Mouse (Mus musculus) midbrain, embryonic 16.5 days (tissue): Measurements from ENCODE around the gene Egln1. TPM values are rescaled to one million over a fixed set of nuclear protein-coding genes. Genes with fewer than 3 reads are reported as not detected.

Source experiments
- ATAC-seq: fragments of 200-750 bp; cut with Nextera tagmentation; 2 replicates; pipeline ENCODE4 v1.8.0; 2017; ENCODE audit warnings: moderate TSS enrichment
- H3K27ac ChIP-seq: fragments of 300-500 bp; sonication (generic); 2 replicates; pipeline ENCODE4 v1.5.1; 2014; ENCODE audit warnings: mild to moderate bottlenecking, low read length, mixed read lengths
- H3K27me3 ChIP-seq: fragments of 300-500 bp; sonication (generic); 2 replicates; pipeline ENCODE4 v1.6.1; 2014; ENCODE audit warnings: low read depth, low read length, mixed read lengths; ENCODE audit not compliant: control insufficient read depth, insufficient read depth
- H3K36me3 ChIP-seq: fragments of 300-500 bp; sonication (generic); 2 replicates; pipeline ENCODE4 v1.6.1; 2014; ENCODE audit warnings: mild to moderate bottlenecking, low read length, moderate library complexity, mixed read lengths; ENCODE audit not compliant: control insufficient read depth, insufficient read depth
- H3K4me1 ChIP-seq: fragments of 300-500 bp; sonication (generic); 2 replicates; pipeline ENCODE4 v1.6.1; 2014; ENCODE audit warnings: mild to moderate bottlenecking, low read length, mixed read lengths; ENCODE audit not compliant: control insufficient read depth, insufficient read depth
- H3K4me2 ChIP-seq: fragments of 300-500 bp; sonication (generic); 2 replicates; pipeline ENCODE4 v1.6.1; 2014; ENCODE audit warnings: mild to moderate bottlenecking, low read length, mixed read lengths
- H3K4me3 ChIP-seq: fragments of 300-500 bp; sonication (generic); 2 replicates; pipeline ENCODE4 v1.5.1; 2014; ENCODE audit warnings: low read depth, mild to moderate bottlenecking, low read length, moderate library complexity, mixed read lengths
- H3K9ac ChIP-seq: fragments of 300-500 bp; sonication (generic); 2 replicates; pipeline ENCODE4 v1.6.1; 2014; ENCODE audit warnings: low read depth, low read length, mixed read lengths
- H3K9me3 ChIP-seq: fragments of 300-500 bp; sonication (generic); replicated peaks from 2 replicates; pipeline ENCODE4 v1.6.1; 2014; ENCODE audit warnings: mild to moderate bottlenecking, low read length, mixed read lengths; ENCODE audit not compliant: control insufficient read depth, poor library complexity, severe bottlenecking
- WGBS: fragments of 180-500 bp; shearing (Covaris S2); extraction: QIAGEN DNeasy Blood & Tissue Kit; methylation state at CpG from one replicate; pipeline ENCODE4 v1.1.7; 2014; 5-methylcytosine and 5-hydroxymethylcytosine counted together
- polyA plus RNA-seq: library from polyadenylated mRNA; unstranded; fragments of >200 nt; fragmentation: Nextera tagmentation; extraction: Ambion mirVana; gene quantifications from 2 replicates; pipeline ENCODE4 v1.2.1, GENCODE M21; 2015

Gene Egln1
- polyA plus RNA-seq, 1 experiment from 2014 or later, result 15.6 TPM

DNA sequence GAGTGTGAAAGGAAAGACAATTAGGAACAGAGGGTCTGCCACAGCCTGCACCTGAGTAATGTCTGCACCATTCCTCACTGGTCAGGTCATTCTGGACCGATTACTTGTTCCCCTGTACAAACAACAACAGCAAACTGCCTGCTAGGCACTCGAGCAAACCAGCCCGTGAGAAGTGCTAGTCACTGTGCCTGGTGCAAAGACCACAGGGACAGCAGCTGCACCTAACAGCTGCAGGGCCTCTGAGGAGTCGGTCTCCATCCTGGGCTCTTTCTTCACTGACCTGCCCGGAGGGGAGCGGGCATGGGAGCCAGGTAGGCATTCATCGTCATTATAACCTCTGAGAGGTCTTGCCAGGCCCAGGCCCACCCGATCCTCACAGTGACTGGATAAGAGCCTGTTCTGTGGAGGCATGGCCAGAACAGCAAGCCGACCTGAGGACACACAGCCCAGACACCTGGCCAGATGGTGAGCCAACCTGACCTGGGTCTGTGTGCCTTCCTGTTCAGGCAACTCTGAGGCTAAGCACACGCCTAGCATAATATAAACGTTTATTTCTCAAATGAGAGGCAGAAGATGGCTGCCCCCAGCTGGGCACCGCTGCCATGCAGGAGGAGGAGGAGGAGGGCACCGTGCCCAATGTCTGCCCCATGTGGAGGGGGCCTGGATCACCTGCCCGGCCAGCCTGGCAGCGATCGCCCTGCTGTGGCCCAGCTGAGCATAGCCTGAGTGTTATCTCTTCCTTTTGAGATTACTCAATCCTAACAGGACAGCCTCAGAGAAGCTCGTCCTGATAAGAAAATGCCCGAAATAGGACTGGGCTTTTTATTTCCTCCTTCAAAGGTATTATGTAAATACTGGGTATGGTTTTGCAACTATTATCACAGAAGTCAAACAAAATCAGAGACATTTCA lies 27.5 kb downstream of the Egln1 start:
- no peaks in the 10 kb centered on the region for H3K27me3 ChIP-seq
- no peak overlapping the region for H3K4me3 ChIP-seq
- H3K4me1 ChIP-seq, result peaks cover 2% of the 10 kb centered on the region; the same call in 1 of the 2 replicates
- H3K36me3 ChIP-seq, result no peaks in the 10 kb centered on the region
- no peak overlapping the region for H3K9ac ChIP-seq
- WGBS, result 88% methylated on average over 18 of the region's 18 CpGs
- ATAC-seq, result no peak
- no peaks in the 10 kb centered on the region for H3K9me3 ChIP-seq
- H3K4me2 ChIP-seq, result no peak overlapping the region
- H3K27ac ChIP-seq, result no peak overlapping the region

- 83% methylated on average over 18 of the region's 18 CpGs for WGBS
- ATAC-seq, result no peak
- Histone ChIP-seq H3K9me3 (no peaks in the 10 kb centered on the region), H3K27ac (no peak overlapping the region), H3K4me1 (peaks cover 2% of the 10 kb centered on the region; the same call in 1 of the 2 replicates), H3K4me2 (no peak overlapping the region), H3K27me3 (no peaks in the 10 kb centered on the region), H3K4me3 (no peak overlapping the region), H3K36me3 (peaks cover 15% of the 10 kb centered on the region), H3K9ac (no peak overlapping the region)
These were observed 31.2 kb downstream of the Egln1 start for GRCm38 (mm10) chr8:124917741-124918484.

GRCm38 (mm10) chr8:124914061-124914460 lies 35.1 kb downstream of the Egln1 start:
- H3K27me3 ChIP-seq, result no peaks in the 10 kb centered on the region
- peaks cover 35% of the 10 kb centered on the region for H3K36me3 ChIP-seq
- no peak overlapping the region for H3K4me3 ChIP-seq
- H3K4me2 ChIP-seq, result no peak overlapping the region
- WGBS, result 98% methylated on average over 5 of the region's 5 CpGs
- no peak overlapping the region for H3K27ac ChIP-seq
- no peak for ATAC-seq
- no peaks in the 10 kb centered on the region for H3K4me1 ChIP-seq
- H3K9ac ChIP-seq, result no peak overlapping the region
- H3K9me3 ChIP-seq, result no peaks in the 10 kb centered on the region

- 81% methylated on average over 17 of the region's 17 CpGs for WGBS
- Histone ChIP-seq H3K36me3 (peaks cover 44% of the 10 kb centered on the region), H3K4me2 (no peak overlapping the region), H3K9ac (no peak overlapping the region), H3K9me3 (no peaks in the 10 kb centered on the region), H3K27ac (no peak overlapping the region), H3K4me1 (no peaks in the 10 kb centered on the region), H3K4me3 (no peak overlapping the region), H3K27me3 (no peaks in the 10 kb centered on the region)
- ATAC-seq, result no peak
These were observed 36.9 kb downstream of the Egln1 start for GRCm38 (mm10) chr8:124911938-124912872.

GRCm38 (mm10) chr8:124910349-124910748 lies 38.8 kb downstream of the Egln1 start:
- Histone ChIP-seq H3K4me2 (no peak overlapping the region), H3K4me1 (peaks cover 2% of the 10 kb centered on the region; the same call in 1 of the 2 replicates), H3K9me3 (no peaks in the 10 kb centered on the region), H3K27me3 (no peaks in the 10 kb centered on the region), H3K36me3 (peaks cover 49% of the 10 kb centered on the region), H3K9ac (no peak overlapping the region), H3K4me3 (no peak overlapping the region), H3K27ac (no peak overlapping the region)
- WGBS, result 90% methylated on average over 10 of the region's 10 CpGs
- no peak for ATAC-seq

DNA sequence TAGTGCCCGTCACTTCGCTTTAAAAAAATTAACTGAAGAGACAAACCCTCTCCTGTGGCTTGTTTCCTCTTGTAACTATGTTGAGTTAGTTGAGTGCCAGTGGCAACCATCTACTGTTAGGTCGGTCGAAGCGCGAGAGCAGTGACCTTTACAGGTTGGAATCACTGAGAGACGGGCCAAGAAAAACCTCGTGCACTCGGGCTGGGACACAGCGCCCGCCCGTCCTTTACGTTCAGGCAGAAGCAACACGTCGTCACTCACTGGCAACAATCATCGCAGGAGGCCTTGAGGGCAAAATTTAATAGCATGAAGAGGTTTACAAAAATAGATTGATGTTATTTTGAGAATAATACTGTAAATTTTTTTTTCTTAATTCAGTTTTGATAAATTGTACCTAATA lies 39.2 kb downstream of the Egln1 start:
- Histone ChIP-seq H3K27ac (no peak overlapping the region), H3K9ac (no peak overlapping the region), H3K4me3 (no peak overlapping the region), H3K9me3 (no peaks in the 10 kb centered on the region), H3K4me2 (no peak overlapping the region), H3K4me1 (peaks cover 3% of the 10 kb centered on the region; the same call in 1 of the 2 replicates), H3K36me3 (peaks cover 46% of the 10 kb centered on the region), H3K27me3 (no peaks in the 10 kb centered on the region)
- 96% methylated on average over 16 of the region's 16 CpGs for WGBS
- no peak for ATAC-seq

- Histone ChIP-seq H3K4me3 (no peak overlapping the region), H3K27ac (no peak overlapping the region), H3K4me2 (no peak overlapping the region), H3K9me3 (no peaks in the 10 kb centered on the region), H3K4me1 (peaks cover 3% of the 10 kb centered on the region; the same call in 1 of the 2 replicates), H3K36me3 (peaks cover 43% of the 10 kb centered on the region), H3K27me3 (no peaks in the 10 kb centered on the region), H3K9ac (no peak overlapping the region)
- ATAC-seq, result no peak
- 95% methylated on average over 2 of the region's 2 CpGs for WGBS
These were observed 43.6 kb downstream of the Egln1 start for GRCm38 (mm10) chr8:124905482-124905881.

DNA sequence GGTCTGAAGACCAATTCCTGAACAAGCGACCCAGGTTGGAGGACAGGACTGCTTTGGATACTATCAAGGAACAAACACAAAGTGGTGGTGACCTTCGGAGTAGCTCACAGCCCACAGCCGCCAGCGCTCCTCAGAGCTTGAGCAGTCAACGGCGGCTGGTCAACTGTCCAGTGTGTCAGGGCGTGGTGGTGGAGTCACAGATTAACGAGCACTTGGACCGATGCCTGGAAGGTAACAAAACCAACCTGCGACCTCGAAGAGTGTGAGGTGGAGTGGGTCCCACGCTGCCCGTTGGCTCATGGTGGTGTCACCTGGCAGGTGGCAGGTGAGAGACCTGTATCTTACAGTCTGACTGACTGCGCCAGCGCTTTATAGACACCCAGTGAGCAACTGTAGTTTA lies 45.9 kb downstream of the Egln1 start:
- 96% methylated on average over 15 of the region's 15 CpGs for WGBS
- no peak overlapping the region for H3K4me2 ChIP-seq
- ATAC-seq, result no peak
- no peak overlapping the region for H3K27ac ChIP-seq
- H3K4me3 ChIP-seq, result no peak overlapping the region
- no peaks in the 10 kb centered on the region for H3K27me3 ChIP-seq
- H3K9ac ChIP-seq, result no peak overlapping the region
- H3K4me1 ChIP-seq, result peaks cover 16% of the 10 kb centered on the region
- peaks cover 38% of the 10 kb centered on the region for H3K36me3 ChIP-seq
- H3K9me3 ChIP-seq, result no peaks in the 10 kb centered on the region
